Mouse (Mus musculus) megakaryocyte, embryonic 14.5 days (primary cell): ENCODE results near the gene Il15ra. TPM values are rescaled to one million over a fixed set of nuclear protein-coding genes. Genes with fewer than 3 reads are reported as not detected.

Experiments used
- H3K27me3 ChIP-seq: replicated peaks from 2 replicates; pipeline ENCODE3; 2012; ENCODE audit warnings: inconsistent platforms
- H3K36me3 ChIP-seq: replicated peaks from 2 replicates; pipeline ENCODE3; 2012; ENCODE audit warnings: low read length, inconsistent platforms, mixed read lengths
- H3K4me1 ChIP-seq: 2 replicates; pipeline ENCODE4 v1.6.1; 2012; ENCODE audit warnings: inconsistent platforms
- H3K4me3 ChIP-seq: replicated peaks from 2 replicates; pipeline ENCODE3; 2012; ENCODE audit warnings: moderate library complexity, mild to moderate bottlenecking, inconsistent platforms
- H3K9me3 ChIP-seq: 2 replicates; pipeline ENCODE4 v1.6.1; 2012; ENCODE audit warnings: inconsistent platforms
- FLI1 ChIP-seq: IDR thresholded peaks from 2 replicates; pipeline ENCODE4 v1.6.1; 2012; ENCODE audit warnings: low read length, inconsistent platforms, mixed read lengths
- GATA1 ChIP-seq: IDR thresholded peaks from 3 replicates; pipeline ENCODE4 v1.6.1; 2012; ENCODE audit warnings: mixed read lengths, low read length, inconsistent platforms, borderline replicate concordance
- polyA plus RNA-seq: library from polyadenylated mRNA; stranded (reverse); fragments of >175 nt; gene quantifications from 2 replicates; pipeline ENCODE4 v1.2.3, GENCODE M21; 2012; ENCODE audit warnings: low replicate concordance; ENCODE audit not compliant: insufficient read depth

Il15ra gene
- polyA plus RNA-seq, 1 experiment = 4.0 TPM

GRCm38 (mm10) chr2:11679626-11680025, 25.5 kb upstream of the Il15ra start:
- Histone ChIP-seq H3K9me3 (peaks cover 12% of the 10 kb centered on the region), H3K4me1 (peaks cover 5% of the 10 kb centered on the region), H3K4me3 (no peak overlapping the region), H3K27me3 (peaks cover 42% of the 10 kb centered on the region), H3K36me3 (no peaks in the 10 kb centered on the region)
- TF ChIP-seq GATA1 (no peak), FLI1 (no peak)

GRCm38 (mm10) chr2:11682712-11683111, 22.4 kb upstream of the Il15ra start:
- Histone ChIP-seq H3K36me3 (no peaks in the 10 kb centered on the region), H3K4me1 (no peaks in the 10 kb centered on the region), H3K9me3 (peaks cover 12% of the 10 kb centered on the region), H3K27me3 (peaks cover 33% of the 10 kb centered on the region), H3K4me3 (no peak overlapping the region)
- no peak for TF ChIP-seq FLI1
- no peak for TF ChIP-seq GATA1

- H3K4me3 ChIP-seq = no peak overlapping the region
- H3K36me3 ChIP-seq = no peaks in the 10 kb centered on the region
- H3K4me1 ChIP-seq = peaks cover 11% of the 10 kb centered on the region
- TF ChIP-seq GATA1 (no peak), FLI1 (no peak)
- H3K27me3 ChIP-seq = peaks cover 20% of the 10 kb centered on the region
- peaks cover 4% of the 10 kb centered on the region; the same call in 1 of the 2 replicates for H3K9me3 ChIP-seq
Measured at GRCm38 (mm10) chr2:11686512-11686911, 18.6 kb upstream of the Il15ra start.

DNA sequence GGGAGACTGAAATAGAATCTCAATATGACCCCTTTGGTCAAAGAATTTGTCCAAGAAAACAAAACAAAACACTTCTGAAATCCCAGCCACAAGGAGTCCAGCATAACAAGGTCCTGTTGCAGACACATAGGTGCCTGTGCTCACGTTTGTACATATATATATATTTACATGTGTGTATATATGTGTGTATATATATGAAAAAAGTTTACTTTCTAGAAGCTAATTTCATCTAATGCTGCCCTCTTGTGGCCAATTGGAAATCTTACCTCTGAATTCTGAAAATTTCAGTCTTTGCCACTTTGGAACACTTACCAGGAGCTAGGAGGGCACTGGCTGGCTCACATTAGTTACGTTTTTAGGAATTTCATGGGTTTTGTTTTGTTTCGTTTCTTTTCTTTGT, 17.7 kb upstream of the Il15ra start:
- TF ChIP-seq FLI1 = no peak
- TF ChIP-seq GATA1 = no peak
- Histone ChIP-seq H3K27me3 (peaks cover 14% of the 10 kb centered on the region), H3K4me1 (peaks cover 14% of the 10 kb centered on the region), H3K4me3 (no peak overlapping the region), H3K9me3 (no peaks in the 10 kb centered on the region), H3K36me3 (no peaks in the 10 kb centered on the region)

DNA sequence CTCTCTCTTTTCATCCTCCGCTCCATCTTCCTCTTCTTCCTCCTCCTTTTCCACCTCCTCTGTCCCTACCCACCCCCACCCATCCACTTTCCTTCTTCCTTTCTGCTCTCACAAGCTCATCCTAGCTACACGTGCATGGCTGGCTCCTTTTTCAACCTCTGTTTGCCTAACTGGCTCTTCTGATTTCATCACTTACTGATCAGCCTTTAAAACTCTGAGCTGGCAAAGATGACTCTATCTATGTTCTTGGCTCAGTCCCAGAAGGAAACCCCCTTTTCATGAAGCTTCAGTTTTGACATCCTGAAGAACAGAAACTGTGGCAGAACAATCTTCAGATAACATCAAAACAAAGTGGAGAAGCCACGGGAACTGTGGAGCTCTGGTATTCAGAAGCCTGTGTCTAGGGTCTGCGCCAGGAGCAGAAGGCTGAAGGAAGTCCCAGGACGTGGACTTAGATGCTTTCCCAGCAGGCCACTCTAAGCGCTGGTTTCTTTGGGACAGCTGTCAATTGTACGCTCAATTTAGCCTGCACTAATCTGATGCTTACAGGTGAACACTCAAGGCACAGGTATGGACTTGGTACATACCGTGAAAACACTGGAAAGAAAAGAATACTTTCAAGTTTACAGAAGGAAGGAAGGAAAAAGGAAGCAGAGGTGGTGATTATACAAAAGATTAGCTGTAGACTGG, 14.7 kb upstream of the Il15ra start:
- H3K9me3 ChIP-seq = no peaks in the 10 kb centered on the region
- no peak overlapping the region for H3K4me3 ChIP-seq
- TF ChIP-seq FLI1 (no peak), GATA1 (no peak)

GRCm38 (mm10) chr2:11693352-11693751, 11.7 kb upstream of the Il15ra start:
- H3K9me3 ChIP-seq = no peaks in the 10 kb centered on the region
- H3K4me3 ChIP-seq = no peak overlapping the region
- H3K4me1 ChIP-seq = peaks cover 24% of the 10 kb centered on the region
- TF ChIP-seq GATA1 = no peak
- TF ChIP-seq FLI1 = no peak
- H3K27me3 ChIP-seq = peaks cover 6% of the 10 kb centered on the region
- H3K36me3 ChIP-seq = no peaks in the 10 kb centered on the region

More for the DNA sequence above, 14.7 kb upstream of the Il15ra start:
- H3K4me1 ChIP-seq = peaks cover 18% of the 10 kb centered on the region
- H3K36me3 ChIP-seq = no peaks in the 10 kb centered on the region
- H3K27me3 ChIP-seq = peaks cover 8% of the 10 kb centered on the region

DNA sequence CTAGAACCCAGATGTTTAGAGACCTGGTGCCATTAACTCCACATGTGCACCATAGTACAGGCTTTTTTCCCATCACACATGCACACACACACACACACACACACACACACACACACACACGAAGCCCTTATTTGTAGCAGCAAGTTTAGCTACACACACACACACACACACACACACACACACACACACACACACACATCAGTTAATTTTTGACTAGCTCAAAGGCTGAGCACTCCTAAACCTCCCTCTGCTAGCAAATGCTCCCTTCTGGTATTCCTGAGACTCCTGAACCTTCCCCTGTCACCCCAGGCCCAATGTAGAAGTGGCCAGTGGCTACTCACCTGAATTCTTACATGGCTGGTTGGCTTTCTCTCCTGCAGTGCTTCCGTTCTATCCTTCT, 11.0 kb upstream of the Il15ra start:
- peaks cover 22% of the 10 kb centered on the region for H3K4me1 ChIP-seq
- H3K36me3 ChIP-seq = no peaks in the 10 kb centered on the region
- H3K4me3 ChIP-seq = no peak overlapping the region
- H3K9me3 ChIP-seq = no peaks in the 10 kb centered on the region
- peaks cover 6% of the 10 kb centered on the region for H3K27me3 ChIP-seq
- TF ChIP-seq GATA1 (no peak), FLI1 (no peak)

DNA sequence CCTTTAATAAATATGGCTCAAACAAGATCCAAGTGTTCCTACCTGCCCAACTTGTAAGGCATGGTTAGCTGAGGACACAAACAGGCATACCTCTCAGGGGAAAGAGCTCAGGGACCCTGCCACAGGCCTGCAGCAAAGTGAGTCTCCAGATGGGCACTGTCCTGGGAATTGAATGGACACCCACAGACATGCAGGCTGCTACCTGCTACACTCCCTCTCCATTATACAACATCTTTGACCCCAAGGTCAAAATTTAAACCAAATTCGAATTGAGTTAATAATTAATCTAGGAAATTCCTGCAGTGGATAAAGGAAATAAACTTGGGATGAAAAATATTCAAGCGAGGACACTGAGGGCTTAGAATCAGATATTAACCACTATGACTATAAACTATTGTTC, 9.2 kb upstream of the Il15ra start:
- peaks cover 4% of the 10 kb centered on the region for H3K27me3 ChIP-seq
- H3K4me1 ChIP-seq = peaks cover 29% of the 10 kb centered on the region
- H3K36me3 ChIP-seq = no peaks in the 10 kb centered on the region
- H3K9me3 ChIP-seq = 0 out of 2 replicates have a peak, but pooled peaks cover 4% of the 10 kb centered on the region
- TF ChIP-seq FLI1 (no peak), GATA1 (no peak)
- no peak overlapping the region for H3K4me3 ChIP-seq

DNA sequence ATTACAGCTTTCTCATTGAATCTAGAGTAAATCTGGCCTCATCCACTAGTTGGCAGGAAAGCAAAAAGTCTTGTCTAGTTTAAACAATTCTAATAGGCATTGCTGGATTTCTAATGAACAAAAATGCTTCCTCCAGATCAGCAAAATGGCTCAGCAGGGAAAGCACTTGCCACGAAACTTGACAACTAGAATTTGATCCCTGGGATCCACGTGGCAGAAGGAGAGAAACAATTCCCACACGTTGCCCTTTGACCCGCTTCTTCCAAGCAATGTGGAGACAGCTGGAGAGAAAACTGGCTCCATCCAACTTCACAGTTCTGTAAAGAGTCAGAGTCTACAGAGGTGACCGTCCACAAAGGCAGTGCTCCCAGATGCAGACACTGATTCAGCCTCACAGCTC, 6.1 kb upstream of the Il15ra start:
- Histone ChIP-seq H3K4me1 (peaks cover 46% of the 10 kb centered on the region), H3K9me3 (0 out of 2 replicates have a peak, but pooled peaks cover 4% of the 10 kb centered on the region), H3K4me3 (no peak overlapping the region), H3K36me3 (no peaks in the 10 kb centered on the region), H3K27me3 (no peaks in the 10 kb centered on the region)
- TF ChIP-seq GATA1 (no peak), FLI1 (no peak)

DNA sequence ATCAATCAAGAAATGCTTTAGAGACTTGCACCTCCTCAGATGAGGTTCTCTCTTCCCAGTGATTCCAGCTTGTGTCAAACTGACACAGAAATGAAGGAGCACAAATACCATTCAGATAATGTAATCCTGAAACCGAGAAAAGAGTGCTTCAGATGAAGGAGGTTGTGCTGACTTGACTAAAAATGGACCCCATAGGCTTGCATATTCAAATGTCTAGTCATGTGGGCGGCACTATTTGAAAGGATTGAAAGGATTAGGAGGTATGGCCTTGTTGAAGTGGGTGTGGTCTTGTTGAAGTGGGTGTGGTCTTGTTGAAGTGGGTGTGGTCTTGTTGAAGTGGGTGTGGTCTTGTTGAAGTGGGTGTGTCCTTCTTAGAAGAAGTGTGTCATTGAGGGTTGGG, 5.2 kb upstream of the Il15ra start:
- TF ChIP-seq GATA1 (no peak), FLI1 (no peak)
- no peak overlapping the region for H3K4me3 ChIP-seq

More for the DNA sequence above, 5.2 kb upstream of the Il15ra start:
- no peaks in the 10 kb centered on the region for H3K27me3 ChIP-seq
- H3K9me3 ChIP-seq = 0 out of 2 replicates have a peak, but pooled peaks cover 4% of the 10 kb centered on the region
- no peaks in the 10 kb centered on the region for H3K36me3 ChIP-seq
- peaks cover 56% of the 10 kb centered on the region for H3K4me1 ChIP-seq
